Mouse (Mus musculus) heart, adult 2 months (tissue): ENCODE results near the gene Lax1.

Experiments used
- CTCF ChIP-seq: fragments of 200-600 bp; IDR thresholded peaks from 2 replicates; pipeline ENCODE4 v1.8.1; 2022; ENCODE audit warnings: antibody characterized with exemption, mild to moderate bottlenecking, moderate library complexity
- EP300 ChIP-seq: fragments of 200-500 bp; IDR thresholded peaks from 2 replicates; pipeline ENCODE4 v1.6.1; 2011; ENCODE audit warnings: low read depth, low read length, control low read depth; ENCODE audit not compliant: insufficient read depth

DNA sequence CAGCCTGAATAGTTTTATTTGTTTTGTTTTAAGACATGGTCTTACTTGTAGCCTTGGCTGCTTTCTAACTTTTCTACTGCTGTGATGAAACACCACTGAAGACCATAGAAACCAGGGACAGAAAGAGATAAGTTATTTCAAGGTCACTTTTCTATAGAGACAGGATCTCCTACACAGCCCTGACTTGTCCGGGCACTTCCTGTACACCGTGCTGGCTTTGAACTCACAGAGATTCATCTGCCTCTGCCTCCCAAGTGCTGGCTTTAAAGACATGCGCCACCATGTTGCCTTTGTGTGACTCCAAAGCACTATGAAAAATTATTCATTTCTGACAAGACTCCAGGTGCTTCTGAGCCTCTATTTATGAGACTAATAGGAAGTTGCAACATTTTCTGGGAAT, 18.6 kb downstream of the Lax1 start:
- TF ChIP-seq CTCF, result no peak
- TF ChIP-seq EP300, result no peak
